ENCODE assay signal across 8 mouse cellular contexts in the genomic region with DNA sequence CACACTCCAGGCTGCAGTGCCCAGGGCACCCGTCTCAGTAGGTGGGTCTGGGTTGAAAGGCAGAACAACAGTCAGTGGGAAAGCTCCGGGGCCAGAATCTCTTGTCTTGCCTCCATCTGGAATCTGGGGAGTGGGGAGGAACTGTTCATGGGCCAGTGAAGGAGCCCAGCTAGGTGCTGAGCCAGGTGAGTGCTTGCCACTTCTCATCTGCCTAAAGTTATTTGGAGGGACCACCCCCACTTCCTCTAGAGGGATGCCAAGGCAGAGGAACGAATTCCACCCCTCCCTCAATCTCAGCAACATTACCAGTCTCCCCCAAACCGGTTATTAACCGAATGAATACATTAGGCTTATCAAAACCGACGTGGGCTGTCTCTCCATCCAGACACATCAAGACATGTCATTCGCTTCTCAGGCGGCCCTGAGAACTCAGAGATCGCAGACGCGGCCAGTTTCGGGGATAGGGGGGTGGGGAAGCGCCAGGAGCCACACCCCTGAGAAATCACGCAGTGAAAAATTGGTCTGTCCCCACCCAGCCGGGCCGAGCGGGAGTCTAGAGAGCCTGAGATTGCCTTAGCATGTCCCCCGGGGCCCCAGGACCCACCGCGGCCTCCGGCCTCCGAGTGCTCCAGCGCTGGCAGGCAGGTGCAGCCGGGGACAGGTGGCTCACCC. TPM values are rescaled to one million over a fixed set of nuclear protein-coding genes. Genes with fewer than 3 reads are reported as not detected.
DNase-seq lines count a peak whose midpoint lies in the region; ATAC-seq and TF ChIP-seq lines count a peak whose summit lies in the region.

No protein-coding gene starts in this region.

- TF ChIP-seq CTCF in gastrocnemius, adult 2 months (IDR thresholded peaks at IDR 0.05): no peak
- TF ChIP-seq CTCF in spleen, adult 2 months (IDR thresholded peaks at IDR 0.05; ENCODE audit: extremely low read depth, insufficient read depth, insufficient read length, insufficient replicate concordance): no peak

- ATAC-seq in limb, embryonic 13.5 days (ENCODE audit: low FRiP score, low read depth): no peak
- no peak for ATAC-seq in stomach, embryonic 14.5 days (ENCODE audit: insufficient number of reproducible peaks, insufficient read depth, low FRiP score, low read depth)

- peak overlapping the region; percentile 75 for H3K4me3 ChIP-seq in gastrocnemius, adult 2 months
- H3K4me3 ChIP-seq in spleen, adult 2 months (ENCODE audit: extremely low read depth, insufficient read depth, insufficient read length): peak overlapping the region; percentile 44; the same call in 1 of the 2 replicates
- peak overlapping the region; percentile 47 for H3K4me3 ChIP-seq in limb, embryonic 13.5 days
- peak overlapping the region; percentile 42 for H3K4me3 ChIP-seq in stomach, embryonic 14.5 days (ENCODE audit: low read depth, low read length)

- H3K27ac ChIP-seq in gastrocnemius, adult 2 months: peak overlapping the region; percentile 79
- H3K27ac ChIP-seq in spleen, adult 2 months (ENCODE audit: insufficient read depth, low read length): no peak overlapping the region
- no peak overlapping the region for H3K27ac ChIP-seq in limb, embryonic 13.5 days
- no peak overlapping the region for H3K27ac ChIP-seq in stomach, embryonic 14.5 days (ENCODE audit: low read length)

- H3K27me3 ChIP-seq in spleen, adult 2 months (ENCODE audit: control insufficient read depth, insufficient read depth, low read length): peaks cover 11% of the 10 kb centered on the region
- peaks cover 86% of the 10 kb centered on the region for H3K27me3 ChIP-seq in limb, embryonic 13.5 days
- H3K27me3 ChIP-seq in stomach, embryonic 14.5 days (ENCODE audit: control insufficient read depth, insufficient read depth, low read length): peaks cover 25% of the 10 kb centered on the region

- peak; percentile 62 for DNase-seq in gastrocnemius, adult 2 months
- no peak for DNase-seq in gastrocnemius, postnatal 4 days (ENCODE audit: low spot score in 2 of 2)
- DNase-seq in spleen, adult 2 months (ENCODE audit: low read depth in 1 of 2, low spot score in 2 of 2): no peak
- DNase-seq in spleen, postnatal 4 days (ENCODE audit: low spot score in 2 of 2): no peak
- no peak for DNase-seq in layer of hippocampus, adult 11-12 months (ENCODE audit: low spot score)
- DNase-seq in layer of hippocampus, adult 18-20 months (ENCODE audit: low spot score in 2 of 2): no peak

- no peaks in the 10 kb centered on the region for H3K9me3 ChIP-seq in limb, embryonic 13.5 days
- H3K9me3 ChIP-seq in stomach, embryonic 14.5 days (ENCODE audit: control insufficient read depth, low read depth, low read length): no peaks in the 10 kb centered on the region

- peaks cover 12% of the 10 kb centered on the region for H3K4me1 ChIP-seq in spleen, adult 2 months (ENCODE audit: control insufficient read depth, insufficient read depth, insufficient read length)
- H3K4me1 ChIP-seq in limb, embryonic 13.5 days: peaks cover 12% of the 10 kb centered on the region
- H3K4me1 ChIP-seq in stomach, embryonic 14.5 days (ENCODE audit: control insufficient read depth, insufficient read depth, low read length): no peaks in the 10 kb centered on the region; the same call in 1 of the 2 replicates

- no peaks in the 10 kb centered on the region for H3K36me3 ChIP-seq in spleen, adult 2 months (ENCODE audit: control insufficient read depth, insufficient read depth, low read length)
- no peaks in the 10 kb centered on the region for H3K36me3 ChIP-seq in limb, embryonic 13.5 days
- H3K36me3 ChIP-seq in stomach, embryonic 14.5 days (ENCODE audit: control insufficient read depth, insufficient read depth, low read length): no peaks in the 10 kb centered on the region

- peak overlapping the region; percentile 71 for H3K4me2 ChIP-seq in limb, embryonic 13.5 days (replicated peaks)
- H3K4me2 ChIP-seq in stomach, embryonic 14.5 days (replicated peaks; ENCODE audit: low read depth, low read length): peak overlapping the region; percentile 47

- no peak overlapping the region for H3K9ac ChIP-seq in limb, embryonic 13.5 days
- H3K9ac ChIP-seq in stomach, embryonic 14.5 days (replicated peaks; ENCODE audit: low read depth, low read length): no peak overlapping the region; the same call in 1 of the 2 replicates

- no peak for TF ChIP-seq POLR2A in spleen, adult 2 months (IDR thresholded peaks at IDR 0.05; ENCODE audit: low read depth, low read length)

- intact Hi-C loops in gastrocnemius, adult 2 months (cut with DNase I): no loop called here

- WGBS in spleen, adult 2 months: 5% methylated on average over 25 of the region's 25 CpGs
- 3% methylated on average over 25 of the region's 25 CpGs for WGBS in limb, embryonic 13.5 days
- WGBS in stomach, embryonic 14.5 days: 2% methylated on average over 25 of the region's 25 CpGs

RNA-seq across cellular contexts. Expression of a gene that starts 0.8 kb away (rescaled TPM):
- total RNA-seq in gastrocnemius, adult 2 months (2021): 1 to 10 TPM; 2.5 to 3.7 TPM
- total RNA-seq in gastrocnemius, postnatal 4 days (2021): under 1 TPM; 0.42 to 0.44 TPM
- 0.75 and 0.88 TPM in 2 replicates for polyA plus RNA-seq in spleen, adult 2 months (2012; rRNA removed)
- 5.5 and 5.8 TPM in 2 replicates for polyA plus RNA-seq in limb, embryonic 13.5 days (2015; fragmentation: Nextera tagmentation; extraction: Ambion mirVana)
- 12.7 and 15.6 TPM in 2 replicates for polyA plus RNA-seq in stomach, embryonic 14.5 days (2014; fragmentation: Nextera tagmentation; extraction: Ambion mirVana)
- 1 to 10 TPM; 3.3 to 4.1 TPM for total RNA-seq in layer of hippocampus, adult 18-20 months (2021)

RNA-seq across cellular contexts. Expression of a gene that starts 15.5 kb away (rescaled TPM):
- 10 to 100 TPM in 1 of 2 experiments, 1 to 10 TPM in 1; 7.6 to 16.1 TPM for total RNA-seq in gastrocnemius, adult 2 months (2021)
- 1 to 10 TPM; 5.7 to 7.3 TPM for total RNA-seq in gastrocnemius, postnatal 4 days (2021)
- polyA plus RNA-seq in spleen, adult 2 months (2012; rRNA removed): 0.53 and 0.55 TPM in 2 replicates
- polyA plus RNA-seq in limb, embryonic 13.5 days (2015; fragmentation: Nextera tagmentation; extraction: Ambion mirVana): 0.06 and 0.10 TPM in 2 replicates
- 0.06 and 0.13 TPM in 2 replicates for polyA plus RNA-seq in stomach, embryonic 14.5 days (2014; fragmentation: Nextera tagmentation; extraction: Ambion mirVana)
- 10 to 100 TPM in 1 of 2 experiments, 1 to 10 TPM in 1; 7.3 to 10.6 TPM for total RNA-seq in layer of hippocampus, adult 18-20 months (2021)
